Mouse (Mus musculus): ENCODE measurements around the gene Zc3h8.

DNA sequence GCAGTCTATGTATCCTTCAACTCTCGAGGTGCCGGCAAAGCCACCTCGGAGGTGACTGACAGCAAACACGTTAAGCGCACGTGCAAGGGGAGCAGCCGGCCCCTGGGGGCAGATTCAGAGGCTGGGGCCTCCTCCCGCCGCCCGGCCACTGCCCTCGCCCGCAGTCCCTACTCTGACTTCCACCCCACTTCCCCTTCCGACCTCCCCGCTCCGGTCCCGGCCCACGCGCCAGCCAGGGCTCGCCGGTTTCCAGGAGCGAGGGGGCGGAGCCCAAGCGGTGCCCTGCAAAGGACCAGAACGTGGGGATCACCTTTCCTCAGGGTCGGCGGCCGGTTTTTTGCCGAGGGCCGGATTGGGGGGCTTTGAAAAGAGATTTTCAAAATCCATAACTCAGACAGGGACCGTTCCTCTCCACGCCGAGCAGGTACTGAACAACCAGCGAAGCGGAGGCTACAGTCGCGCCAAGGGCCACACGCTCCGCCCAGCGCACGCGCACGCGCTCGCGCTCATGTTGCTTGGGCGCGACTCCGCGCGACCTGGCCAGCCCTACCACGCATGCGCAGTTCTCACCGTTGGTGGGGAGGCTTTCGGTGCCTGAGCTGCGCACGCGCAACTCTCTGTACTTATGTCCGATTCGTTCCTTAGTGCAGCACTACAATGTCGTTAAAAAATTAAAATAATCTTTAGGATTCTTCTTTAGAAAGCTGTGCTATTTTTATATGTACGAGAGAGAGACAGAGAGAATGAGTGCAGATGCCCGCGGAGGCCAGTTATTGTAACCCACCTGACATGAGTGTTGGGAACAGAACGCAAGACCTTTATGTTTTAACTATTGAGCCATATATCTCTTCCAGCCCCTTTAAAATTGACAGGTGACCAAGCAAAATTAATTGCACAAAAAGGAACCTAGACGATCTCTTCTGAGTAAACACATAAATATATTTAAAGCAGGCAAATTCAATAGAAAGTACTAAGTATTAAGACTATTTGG, at the start of gene Zc3h8:
- TF ChIP-seq EP300 (optimal IDR thresholded peaks at IDR 0.05) (no peak), CTCF (IDR thresholded peaks at IDR 0.05; ENCODE audit: low read depth) (no peak)
